Mouse (Mus musculus): ENCODE data around the gene Snrpd2. TPM values are rescaled to one million over a fixed set of nuclear protein-coding genes. Genes with fewer than 3 reads are reported as not detected.

Snrpd2 gene
- 85.5 TPM for total RNA-seq (2023)

GRCm38 (mm10) chr7:19149626-19150025 lies at the start of gene Snrpd2:
Gene Snrpd2, plus strand, starts transcription at chr7:19149722.

GRCm38 (mm10) chr7:19118028-19118771 lies 31.3 kb upstream of the Snrpd2 start, which contains the start of gene Gm4969:
Gene Gm4969, minus strand, starts transcription at chr7:19118368.

GRCm38 (mm10) chr7:19119631-19120429 lies 29.7 kb upstream of the Snrpd2 start, which contains the start of gene Fbxo46:
Gene Fbxo46, plus strand, starts transcription at chr7:19119859.

DNA sequence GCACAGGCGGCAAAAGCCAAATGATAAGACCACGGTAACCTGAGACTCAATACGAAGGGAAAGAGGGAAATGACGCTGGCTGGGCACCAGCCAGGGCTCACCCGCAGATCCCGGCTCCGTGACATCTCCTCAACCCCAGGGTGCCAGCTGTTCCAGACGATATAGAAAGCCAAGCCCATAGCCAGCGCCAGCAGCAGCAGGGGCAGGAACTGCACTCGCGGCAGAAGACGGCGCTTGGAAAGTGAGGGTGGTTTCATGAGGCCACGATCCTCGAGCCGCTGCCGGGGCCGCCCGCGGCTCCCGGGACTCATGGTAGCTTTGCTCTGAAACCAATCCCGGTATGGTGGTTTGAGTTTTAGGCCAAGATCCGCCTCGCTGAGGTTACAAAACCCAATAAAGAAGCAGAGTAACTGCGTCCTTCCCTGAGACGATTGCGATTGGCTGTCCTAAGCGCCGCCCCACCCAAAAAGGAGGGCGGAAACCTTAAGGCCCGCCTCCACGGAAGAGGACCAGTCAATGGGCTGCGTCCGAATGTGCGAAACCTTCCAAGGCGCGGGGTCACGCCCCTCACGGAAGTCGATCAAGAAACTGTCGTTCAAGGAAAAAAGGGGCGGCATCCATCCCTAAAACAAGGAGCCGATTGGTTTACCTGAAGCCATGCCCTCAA lies 514 bp upstream of the Snrpd2 start, which contains the start of gene Qpctl:
TSS of gene Qpctl (minus strand) at position 417 of the 667 bp plus-strand sequence.

GRCm38 (mm10) chr7:19165656-19166423 lies 16.3 kb downstream of the Snrpd2 start, which contains the start of gene Gipr:
Gene Gipr, minus strand, starts transcription at chr7:19166127.

DNA sequence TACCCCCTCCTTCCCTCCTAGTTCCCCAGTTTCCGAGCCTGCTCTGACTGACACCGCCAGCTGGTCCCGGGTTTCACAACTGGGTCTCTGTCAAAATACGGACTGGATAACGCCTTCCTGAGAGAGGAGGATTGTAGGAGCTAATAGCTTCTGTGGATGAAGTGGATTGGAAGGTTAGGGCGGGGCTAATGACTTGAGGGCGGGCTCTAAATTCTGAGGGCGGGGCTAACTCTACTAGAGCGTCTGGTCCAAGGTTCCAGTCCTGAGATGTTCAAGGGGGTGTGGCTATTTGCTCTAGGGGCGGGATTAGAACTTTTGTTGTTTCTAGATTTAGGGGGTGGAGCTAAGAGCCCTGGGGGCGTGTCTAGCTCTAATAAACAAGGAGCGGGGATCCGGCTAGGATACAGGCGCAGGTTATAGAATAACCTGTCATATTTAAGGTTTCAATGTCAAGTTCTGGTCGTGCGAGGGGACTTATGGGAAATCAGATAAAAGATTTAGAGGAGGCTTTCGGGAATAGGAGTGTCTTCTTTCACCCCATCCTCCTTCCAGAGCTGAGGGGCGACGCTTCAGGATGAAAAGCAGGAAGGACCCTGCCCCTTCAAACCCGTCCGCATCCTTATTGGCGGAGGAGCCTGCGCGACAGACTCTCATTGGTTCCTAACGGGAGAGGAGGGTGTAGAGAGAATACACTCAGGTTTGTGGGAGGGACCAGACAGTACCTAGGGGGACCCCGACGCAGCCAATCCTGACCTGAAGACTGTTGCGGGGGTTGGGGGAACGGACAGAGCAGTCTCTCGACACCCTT lies 26.4 kb downstream of the Snrpd2 start, which contains the start of gene Eml2:
TSS of gene Eml2 (plus strand) at position 714 of the 808 bp plus-strand sequence.

Other genes starting within 250 kb of the Snrpd2 start
- gene Ccdc61, start 239.3 kb upstream of the Snrpd2 start, total RNA-seq (2023), result 24.9 TPM
- gene Nova2, start 223.8 kb upstream of the Snrpd2 start, total RNA-seq (2023), result not detected
- not detected for gene Nanos2, start 162.3 kb upstream of the Snrpd2 start, total RNA-seq (2023)
- gene Mypop, start 158.5 kb upstream of the Snrpd2 start, total RNA-seq (2023), result 1.2 TPM
- 30.5 TPM for gene Irf2bp1, start 145.7 kb upstream of the Snrpd2 start, total RNA-seq (2023)
- not detected for gene Foxa3, start 126.2 kb upstream of the Snrpd2 start, total RNA-seq (2023)
- gene Sympk, start 125.3 kb upstream of the Snrpd2 start, total RNA-seq (2023), result 102 TPM
- 0.35 TPM for gene Rsph6a, start 95.0 kb upstream of the Snrpd2 start, total RNA-seq (2023)
- gene Dmwd, start 73.5 kb upstream of the Snrpd2 start, total RNA-seq (2023), result 0.92 TPM
- 2.2 TPM for gene Dmpk, start 65.9 kb upstream of the Snrpd2 start, total RNA-seq (2023)
- 0.50 TPM for gene Six5, start 55.1 kb upstream of the Snrpd2 start, total RNA-seq (2023)
- not detected for gene Gm4969, start 31.4 kb upstream of the Snrpd2 start, total RNA-seq (2023)
- gene Fbxo46, start 29.9 kb upstream of the Snrpd2 start, total RNA-seq (2023), result 22.5 TPM
- 14.9 TPM for gene Qpctl, start 431 bp upstream of the Snrpd2 start, total RNA-seq (2023)
- gene Gipr, start 16.4 kb downstream of the Snrpd2 start, total RNA-seq (2023), result not detected
- gene Eml2, start 26.7 kb downstream of the Snrpd2 start, total RNA-seq (2023), result 21.9 TPM
- not detected for gene Gpr4, start 62.8 kb downstream of the Snrpd2 start, total RNA-seq (2023)
- 42.7 TPM for gene Opa3, start 78.6 kb downstream of the Snrpd2 start, total RNA-seq (2023)
- 277 TPM for gene Vasp, start 122.1 kb downstream of the Snrpd2 start, total RNA-seq (2023)
- gene Ppm1n, start 130.3 kb downstream of the Snrpd2 start, total RNA-seq (2023), result 0.89 TPM
- gene Rtn2, start 132.9 kb downstream of the Snrpd2 start, total RNA-seq (2023), result not detected
- gene Fosb, start 160.3 kb downstream of the Snrpd2 start, total RNA-seq (2023), result 869 TPM
- 55.4 TPM for gene Ercc1, start 195.1 kb downstream of the Snrpd2 start, total RNA-seq (2023)
- gene Cd3eap, start 209.8 kb downstream of the Snrpd2 start, total RNA-seq (2023), result 15.5 TPM
- 1.5 TPM for gene Ppp1r13l, start 210.0 kb downstream of the Snrpd2 start, total RNA-seq (2023)
- gene Ercc2, start 232.3 kb downstream of the Snrpd2 start, total RNA-seq (2023), result 74.3 TPM

All from CD4-positive naive resting alpha-beta T cell, adult 57 days (primary cell).